Mouse (Mus musculus) lung, postnatal 0 days (tissue): Measurements from ENCODE around the gene Osbpl11.

Experiments used
- CTCF ChIP-seq: IDR thresholded peaks from 2 replicates; pipeline ENCODE4 v1.5.1; 2016; ENCODE audit warnings: antibody characterized with exemption, mild to moderate bottlenecking
- EP300 ChIP-seq: IDR thresholded peaks from 2 replicates; pipeline ENCODE4 v1.6.1; 2016; ENCODE audit warnings: antibody characterized with exemption, mild to moderate bottlenecking, control low read depth

DNA sequence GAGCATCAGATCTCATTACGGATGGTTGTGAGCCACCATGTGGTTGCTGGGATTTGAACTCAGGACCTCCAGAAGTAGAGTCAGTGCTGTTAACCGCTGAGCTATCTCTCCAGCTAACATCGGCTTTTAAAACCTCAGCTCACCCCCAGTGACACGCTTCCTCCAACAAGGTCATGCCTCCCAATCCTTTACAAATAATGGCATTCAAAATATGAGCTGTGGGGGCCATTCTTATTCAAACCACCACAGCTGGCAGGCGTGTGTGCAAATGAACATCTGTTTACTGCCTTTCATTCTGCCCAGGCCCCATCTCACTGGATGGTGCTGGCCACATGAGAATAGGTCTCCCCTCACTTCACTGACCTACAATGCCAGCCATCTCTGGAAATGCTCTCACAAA lies 61.7 kb downstream of the Osbpl11 start:
- TF ChIP-seq CTCF = no peak
- no peak for TF ChIP-seq EP300
